In the genomic region with DNA sequence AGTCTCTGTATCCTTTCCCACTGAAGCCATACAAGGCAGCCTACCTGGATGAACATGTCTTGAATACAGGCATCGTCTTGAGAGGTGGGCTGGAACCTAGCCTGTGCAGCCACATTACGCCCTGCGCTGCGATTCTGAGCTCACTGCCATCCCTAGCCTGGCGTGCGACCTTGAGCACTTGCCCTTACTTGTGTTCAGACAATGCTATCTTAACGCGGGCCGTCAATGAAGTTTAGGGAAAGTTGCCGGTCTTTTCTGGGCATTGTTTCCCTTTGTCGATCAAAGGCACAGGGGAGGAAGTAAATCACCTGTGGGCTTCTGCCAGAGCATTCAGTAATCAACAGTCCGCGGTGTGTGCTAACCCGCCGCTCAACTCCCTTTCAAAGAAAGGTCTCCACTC, we compare ENCODE assay signal across 15 mouse cellular contexts. TPM values are rescaled to one million over a fixed set of nuclear protein-coding genes. Genes with fewer than 3 reads are reported as not detected.
A peak's percentile ranks its signal among the peaks of the same experiment; 100 is the strongest.
DNase-seq lines count a peak whose midpoint lies in the region; ATAC-seq and TF ChIP-seq lines count a peak whose summit lies in the region.
"Had no signal": no experiment of that assay in that cellular context is flagged by ENCODE, and none has a peak within 500 bp of the region (broad histone marks: within the 10 kb centered on the region; RNA-seq: fewer than 3 reads in every experiment).

No protein-coding gene starts in this region.

- no peaks in the 10 kb centered on the region for H3K9me3 ChIP-seq in embryonic facial prominence, embryonic 11.5 days (replicated peaks; ENCODE audit: control insufficient read depth, low read length)
- H3K9me3 ChIP-seq in embryonic facial prominence, embryonic 10.5 days: no peaks in the 10 kb centered on the region
- H3K9me3 ChIP-seq in heart, embryonic 15.5 days (replicated peaks): no peaks in the 10 kb centered on the region
- no peaks in the 10 kb centered on the region for H3K9me3 ChIP-seq in lung, embryonic 14.5 days (ENCODE audit: low read depth, low read length)
- H3K9me3 ChIP-seq: midbrain, embryonic 12.5 days had no signal

- no peaks in the 10 kb centered on the region for H3K36me3 ChIP-seq in embryonic facial prominence, embryonic 11.5 days (replicated peaks; ENCODE audit: control insufficient read depth, insufficient read depth, low read depth, low read length)
- no peaks in the 10 kb centered on the region for H3K36me3 ChIP-seq in embryonic facial prominence, embryonic 10.5 days (replicated peaks)
- H3K36me3 ChIP-seq in heart, embryonic 15.5 days: no peaks in the 10 kb centered on the region
- no peaks in the 10 kb centered on the region for H3K36me3 ChIP-seq in lung, embryonic 14.5 days (ENCODE audit: insufficient read depth)
- H3K36me3 ChIP-seq: midbrain, embryonic 12.5 days had no signal

- H3K27ac ChIP-seq in embryonic facial prominence, embryonic 11.5 days (replicated peaks; ENCODE audit: low read depth, low read length): no peak overlapping the region
- H3K27ac ChIP-seq in embryonic facial prominence, embryonic 10.5 days (replicated peaks): no peak overlapping the region
- no peak overlapping the region for H3K27ac ChIP-seq in heart, embryonic 15.5 days
- no peak overlapping the region for H3K27ac ChIP-seq in lung, embryonic 14.5 days (ENCODE audit: low read depth)
- H3K27ac ChIP-seq: midbrain, embryonic 12.5 days had no signal

- no peak for DNase-seq in embryonic facial prominence, embryonic 11.5 days (ENCODE audit: low spot score)
- no peak for DNase-seq in embryonic facial prominence, embryonic 10.5 days (ENCODE audit: low spot score)
- no peak for DNase-seq in heart, postnatal 14 days
- peak; percentile 24 for DNase-seq in lung, embryonic 14.5 days
- no peak for DNase-seq in lung, postnatal 10 days
- DNase-seq in R1 (ENCODE audit: low read depth, low spot score): peak; percentile 93
- no peak for DNase-seq in urinary bladder, adult 18-20 months (ENCODE audit: low spot score in 2 of 2)
- DNase-seq: cerebellum, postnatal 14 days; kidney, adult 9 months; lung, postnatal 36 days; right cerebral cortex, postnatal 14 days; thymus, postnatal 4 days had no signal

- ATAC-seq in embryonic facial prominence, embryonic 11.5 days (replicated peaks; ENCODE audit: insufficient number of reproducible peaks, low FRiP score, low TSS enrichment, low read depth): no peak
- ATAC-seq in heart, embryonic 15.5 days (replicated peaks; ENCODE audit: insufficient number of reproducible peaks, insufficient read depth, low FRiP score, low read depth): no peak
- no peak for ATAC-seq in lung, embryonic 14.5 days (ENCODE audit: insufficient read depth)
- ATAC-seq: Patski had no signal

- no peak overlapping the region for H3K9ac ChIP-seq in embryonic facial prominence, embryonic 11.5 days (replicated peaks; ENCODE audit: low read length)
- no peak overlapping the region for H3K9ac ChIP-seq in heart, embryonic 15.5 days
- H3K9ac ChIP-seq in lung, embryonic 14.5 days: no peak overlapping the region
- H3K9ac ChIP-seq: midbrain, embryonic 12.5 days had no signal

- no peak for TF ChIP-seq CTCF in lung, embryonic 14.5 days (IDR thresholded peaks at IDR 0.05; ENCODE audit: low read depth)

- no peaks in the 10 kb centered on the region for H3K27me3 ChIP-seq in embryonic facial prominence, embryonic 11.5 days (ENCODE audit: control insufficient read depth, insufficient read depth, low read length)
- peaks cover 19% of the 10 kb centered on the region for H3K27me3 ChIP-seq in embryonic facial prominence, embryonic 10.5 days (replicated peaks; ENCODE audit: low read depth, poor library complexity, severe bottlenecking)
- no peaks in the 10 kb centered on the region; the same call in 1 of the 2 replicates for H3K27me3 ChIP-seq in heart, embryonic 15.5 days
- H3K27me3 ChIP-seq in lung, embryonic 14.5 days (ENCODE audit: insufficient read depth, low read length): no peaks in the 10 kb centered on the region; the same call in 1 of the 2 replicates
- H3K27me3 ChIP-seq: Patski had no signal

- intact Hi-C loops in heart, postnatal 14 days (cut with DNase I): no loop called here

- no peak overlapping the region for H3K4me3 ChIP-seq in embryonic facial prominence, embryonic 11.5 days (ENCODE audit: low read depth, low read length)
- H3K4me3 ChIP-seq in embryonic facial prominence, embryonic 10.5 days: no peak overlapping the region
- no peak overlapping the region for H3K4me3 ChIP-seq in heart, embryonic 15.5 days
- H3K4me3 ChIP-seq in lung, embryonic 14.5 days (ENCODE audit: low read depth, low read length): no peak overlapping the region
- H3K4me3 ChIP-seq: midbrain, embryonic 12.5 days had no signal

- H3K4me2 ChIP-seq in embryonic facial prominence, embryonic 11.5 days (ENCODE audit: low read depth, low read length): 0 out of 2 replicates have a peak overlapping the region, but pooled peaks have one; percentile 10
- peak overlapping the region; percentile 42 for H3K4me2 ChIP-seq in heart, embryonic 15.5 days
- H3K4me2 ChIP-seq in lung, embryonic 14.5 days: peak overlapping the region; percentile 27; the same call in 1 of the 2 replicates
- H3K4me2 ChIP-seq: midbrain, embryonic 12.5 days had no signal

- WGBS in embryonic facial prominence, embryonic 11.5 days: 49% methylated on average over 15 of the region's 15 CpGs
- WGBS in embryonic facial prominence, embryonic 10.5 days: 45% methylated on average over 15 of the region's 15 CpGs
- 24% methylated on average over 15 of the region's 15 CpGs for WGBS in heart, embryonic 15.5 days
- 42% methylated on average over 15 of the region's 15 CpGs for WGBS in lung, embryonic 14.5 days

- H3K4me1 ChIP-seq in embryonic facial prominence, embryonic 11.5 days (ENCODE audit: control insufficient read depth, insufficient read depth, low read length): no peaks in the 10 kb centered on the region
- H3K4me1 ChIP-seq in embryonic facial prominence, embryonic 10.5 days: peaks cover 23% of the 10 kb centered on the region
- H3K4me1 ChIP-seq in heart, embryonic 15.5 days (replicated peaks): peaks cover 12% of the 10 kb centered on the region
- no peaks in the 10 kb centered on the region for H3K4me1 ChIP-seq in lung, embryonic 14.5 days (ENCODE audit: insufficient read depth)

RNA-seq across cellular contexts. Expression of a gene that starts 8.6 kb away (rescaled TPM):
- polyA plus RNA-seq in embryonic facial prominence, embryonic 11.5 days (2014; fragmentation: Nextera tagmentation; extraction: Ambion mirVana): 19.8 and 22.9 TPM in 2 replicates
- polyA plus RNA-seq in embryonic facial prominence, embryonic 10.5 days (2016; fragmentation: Nextera tagmentation; extraction: Ambion mirVana): 10.0 and 11.0 TPM in 2 replicates
- 17.4 and 20.3 TPM in 2 replicates for polyA plus RNA-seq in heart, embryonic 15.5 days (2015; fragmentation: Nextera tagmentation; extraction: Ambion mirVana)
- total RNA-seq in heart, postnatal 14 days (2021): 10 to 100 TPM; 57.6 to 63.2 TPM
- 30.5 and 31.0 TPM in 2 replicates for polyA plus RNA-seq in lung, embryonic 14.5 days (2014; fragmentation: Nextera tagmentation; extraction: Ambion mirVana)

Comparison
In these comparisons a context has a peak if more than half of its experiments do, and no peak if none do; other contexts are left out.
1. DNase-seq: peak in lung, embryonic 14.5 days (single experiment) and R1 (single experiment); none in embryonic facial prominence, embryonic 11.5 days (single experiment), embryonic facial prominence, embryonic 10.5 days (single experiment), heart, postnatal 14 days (0 of 2), lung, postnatal 10 days (single experiment) and urinary bladder, adult 18-20 months (0 of 2).
2. Peak in every context shown above with its lines, with median percentiles within 50 percentile points of each other: H3K4me2 ChIP-seq.